Mouse (Mus musculus): ENCODE measurements around the gene Pfkfb2.

Pfkfb2 gene

GRCm38 (mm10) chr1:130729153-130729552 lies at the start of gene Pfkfb2:
Gene Pfkfb2, minus strand, starts transcription at chr1:130729253.
- DNase-seq (ENCODE audit: low spot score in 2 of 2) = no peak

DNA sequence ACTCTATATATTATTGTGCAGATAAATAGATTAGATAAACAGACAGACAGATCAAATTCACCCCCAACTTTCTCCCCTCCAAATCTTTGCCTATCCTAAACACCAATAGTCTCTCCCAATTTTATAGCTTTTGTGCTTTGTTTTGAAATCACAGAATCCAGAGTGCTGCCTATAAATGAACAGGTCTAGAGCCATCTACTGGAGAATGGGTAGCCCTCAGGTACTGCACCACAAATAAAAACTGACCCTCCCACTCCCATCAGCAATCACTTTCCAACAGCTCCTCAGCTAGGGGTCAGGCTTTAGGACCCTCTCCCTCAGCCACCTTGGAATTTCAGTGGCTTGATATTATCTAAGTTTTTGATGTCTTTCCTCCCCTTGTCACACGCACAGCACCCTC lies 47.6 kb upstream of the Pfkfb2 start:
- DNase-seq (ENCODE audit: low spot score in 2 of 2) = no peak

GRCm38 (mm10) chr1:130775691-130776331 lies 46.8 kb upstream of the Pfkfb2 start:
- no peak for DNase-seq (ENCODE audit: low spot score in 2 of 2)

GRCm38 (mm10) chr1:130775234-130775633 lies 46.2 kb upstream of the Pfkfb2 start:
- DNase-seq (ENCODE audit: low spot score in 2 of 2) = no peak

DNA sequence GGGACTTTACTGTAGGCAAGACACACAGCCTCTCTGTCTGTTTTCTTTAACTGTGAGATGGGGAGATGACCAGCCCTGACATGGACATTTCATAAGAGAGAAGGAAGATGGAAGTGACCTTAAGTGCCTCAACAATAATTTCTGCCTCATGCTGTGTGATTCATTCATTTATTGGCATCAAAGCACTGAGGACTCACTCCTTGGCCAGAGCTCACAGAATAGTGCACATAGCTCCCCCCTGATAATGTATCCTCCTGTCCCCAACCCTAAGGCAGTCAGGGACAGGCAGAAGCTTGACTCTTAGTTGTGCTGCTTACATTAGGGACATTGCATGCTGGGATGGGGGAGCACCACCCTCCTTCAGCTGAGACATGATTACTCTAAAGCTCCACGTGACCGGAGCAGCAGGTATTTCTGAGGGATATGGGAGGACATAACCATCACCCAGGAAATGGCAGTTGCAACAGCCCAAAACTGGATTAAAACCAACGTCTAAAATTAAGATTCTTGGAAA lies 42.0 kb upstream of the Pfkfb2 start:
- DNase-seq (ENCODE audit: low spot score in 2 of 2) = no peak

DNA sequence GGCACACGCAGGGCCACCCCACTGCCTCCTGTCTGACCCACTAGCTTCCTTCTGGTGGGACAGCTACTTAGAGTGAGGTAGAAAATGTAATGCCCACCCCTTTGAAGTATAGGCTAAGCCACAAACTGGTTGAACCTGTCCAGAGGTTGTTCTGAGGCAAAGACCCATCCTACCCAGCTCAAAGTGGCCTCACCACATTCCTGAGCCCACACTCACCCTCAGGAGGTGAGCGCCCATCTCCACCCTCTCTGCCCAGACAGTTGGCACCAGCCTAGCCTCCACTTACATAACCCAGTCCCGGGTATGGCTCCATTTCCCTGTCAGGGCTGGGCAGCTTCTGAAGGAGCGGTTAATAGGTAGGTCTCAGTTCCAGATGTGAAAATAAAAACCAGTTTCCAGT lies 41.4 kb upstream of the Pfkfb2 start:
- DNase-seq (ENCODE audit: low spot score in 2 of 2) = no peak

DNA sequence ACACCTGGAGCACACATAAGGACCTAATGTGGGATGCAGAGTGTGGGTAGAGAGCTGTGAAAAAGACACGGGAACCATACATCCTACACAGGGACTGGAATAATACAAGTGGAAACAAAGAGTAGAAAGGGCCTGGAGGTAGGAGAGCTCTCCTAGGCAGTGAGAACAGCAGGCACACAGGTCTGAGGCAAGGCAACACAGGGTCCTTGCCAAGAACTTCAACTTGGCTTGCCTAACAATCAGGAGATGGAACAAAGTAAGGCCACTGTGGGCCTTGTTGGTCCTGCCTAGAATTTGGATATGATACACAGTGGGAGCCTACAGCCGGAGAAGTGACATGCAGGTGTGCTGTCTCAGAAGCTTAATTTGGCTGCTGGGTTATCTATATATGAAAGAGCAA lies 40.9 kb upstream of the Pfkfb2 start:
- DNase-seq (ENCODE audit: low spot score in 2 of 2) = no peak

GRCm38 (mm10) chr1:130767066-130767465 lies 38.0 kb upstream of the Pfkfb2 start:
- DNase-seq (ENCODE audit: low spot score in 2 of 2) = no peak

DNA sequence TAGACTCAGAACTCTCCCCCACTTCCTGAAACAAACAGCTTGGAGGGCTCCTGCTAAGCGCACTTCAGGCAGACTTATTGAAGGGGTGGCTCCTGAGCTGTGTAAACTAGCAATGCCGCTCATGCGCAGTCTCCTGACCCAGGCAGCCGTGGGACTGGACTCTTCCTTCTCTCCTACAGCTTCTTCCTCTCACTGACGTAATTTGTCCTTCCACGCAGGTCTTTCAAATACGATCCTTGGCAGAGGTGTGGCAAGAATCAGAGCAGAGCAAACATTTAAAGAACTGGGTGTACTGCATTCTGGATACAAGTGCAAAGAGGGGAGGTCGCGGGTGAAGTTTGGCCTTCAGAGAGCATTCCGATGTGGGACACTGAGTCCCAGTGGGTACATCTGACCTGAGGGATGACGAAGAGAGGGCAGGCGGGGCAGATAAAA lies 35.0 kb upstream of the Pfkfb2 start:
- DNase-seq (ENCODE audit: low spot score in 2 of 2) = no peak

DNA sequence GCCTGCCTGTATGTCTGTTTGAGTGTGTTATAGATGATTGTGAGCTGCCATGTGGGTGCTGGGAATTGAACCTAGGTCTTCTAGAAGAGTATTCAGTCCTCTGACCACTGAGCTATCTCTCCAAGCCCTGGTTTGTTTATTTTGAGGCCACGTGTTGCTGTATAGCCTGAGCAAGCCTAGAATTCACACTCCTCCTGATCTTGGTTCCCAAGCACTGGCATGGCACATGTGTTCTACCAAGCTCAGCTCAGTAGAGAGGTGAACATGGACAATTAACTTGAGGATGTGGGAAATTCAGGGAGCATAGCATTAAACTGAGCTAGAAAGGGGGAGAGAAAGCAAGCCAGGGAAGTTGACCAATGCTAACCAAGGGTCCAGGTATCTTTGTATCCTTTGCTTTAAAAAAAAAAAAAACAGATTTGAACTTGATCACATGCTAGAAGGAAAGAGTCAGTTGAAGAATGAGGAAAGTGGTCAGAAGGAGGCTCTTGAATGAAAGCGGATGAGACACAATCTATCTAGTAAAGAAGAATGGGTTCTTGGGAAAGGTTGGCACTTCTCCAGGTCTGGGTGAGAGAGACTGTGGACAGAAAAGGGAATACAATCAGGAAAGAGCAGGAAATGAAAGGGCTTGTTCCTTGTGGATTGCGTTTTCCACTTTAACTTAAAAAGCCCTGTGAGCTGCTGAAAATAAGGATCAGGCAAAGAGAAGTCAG lies 33.1 kb upstream of the Pfkfb2 start:
- DNase-seq (ENCODE audit: low spot score in 2 of 2) = no peak

DNA sequence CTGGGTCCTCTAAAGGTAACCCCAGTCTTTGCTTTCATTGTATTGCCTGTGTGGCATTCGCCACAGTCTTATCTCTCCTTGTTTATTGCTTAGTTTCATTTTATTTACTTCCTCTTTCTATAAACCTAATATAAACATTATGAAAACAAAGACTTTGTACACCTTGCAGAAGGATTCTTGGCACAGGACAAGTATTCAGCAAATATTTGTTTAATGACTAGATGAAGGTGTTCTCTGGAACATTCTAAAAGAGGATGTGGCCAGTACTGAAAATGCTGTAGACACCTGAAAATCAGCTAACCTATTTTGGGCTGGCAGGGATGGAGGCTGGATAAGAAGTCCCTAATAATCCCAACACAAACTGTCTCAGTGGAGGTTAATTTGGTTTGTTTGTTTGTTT lies 32.5 kb upstream of the Pfkfb2 start:
- no peak for DNase-seq (ENCODE audit: low spot score in 2 of 2)

GRCm38 (mm10) chr1:130759689-130760088 lies 30.6 kb upstream of the Pfkfb2 start:
- no peak for DNase-seq (ENCODE audit: low spot score in 2 of 2)

- no peak for DNase-seq (ENCODE audit: low spot score in 2 of 2)
Measured at GRCm38 (mm10) chr1:130746819-130747218, 17.8 kb upstream of the Pfkfb2 start.

DNA sequence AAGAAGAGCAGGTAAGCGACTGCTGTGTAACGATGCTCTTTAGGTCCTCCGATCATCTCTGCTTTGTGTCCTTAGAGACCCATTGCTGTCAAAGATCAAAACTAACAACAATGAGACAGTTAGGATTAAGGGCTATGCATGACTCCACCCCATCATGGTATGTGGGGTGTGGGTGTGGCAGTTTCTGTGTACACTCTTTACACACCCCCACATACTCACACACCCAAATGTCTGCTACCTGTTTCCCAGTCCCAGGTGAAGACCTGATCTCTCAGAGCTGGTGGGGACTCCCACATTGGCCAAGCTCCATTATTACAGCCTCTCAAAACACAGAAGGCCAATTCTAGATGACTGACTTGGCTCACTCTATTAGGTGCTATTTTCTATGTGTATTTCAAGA lies 16.5 kb upstream of the Pfkfb2 start:
- DNase-seq (ENCODE audit: low spot score in 2 of 2) = no peak

DNA sequence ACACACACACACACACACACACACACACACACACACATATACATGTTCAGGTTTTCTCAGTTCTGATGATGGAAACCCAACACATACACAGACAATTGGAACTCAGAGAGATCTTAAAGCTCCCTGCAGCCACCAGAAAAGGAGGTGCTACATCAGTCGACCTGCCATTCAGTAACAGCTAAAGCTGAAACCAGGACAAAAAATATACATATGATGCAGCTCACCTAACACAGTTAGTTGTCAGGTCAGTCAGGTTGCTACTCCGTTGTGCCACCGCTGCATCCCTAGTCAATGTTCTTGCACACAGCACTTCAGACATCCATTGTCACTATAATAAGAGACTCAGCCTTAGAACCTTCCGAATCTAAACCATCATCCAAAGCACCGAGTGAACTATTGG lies 15.9 kb upstream of the Pfkfb2 start:
- no peak for DNase-seq (ENCODE audit: low spot score in 2 of 2)

DNA sequence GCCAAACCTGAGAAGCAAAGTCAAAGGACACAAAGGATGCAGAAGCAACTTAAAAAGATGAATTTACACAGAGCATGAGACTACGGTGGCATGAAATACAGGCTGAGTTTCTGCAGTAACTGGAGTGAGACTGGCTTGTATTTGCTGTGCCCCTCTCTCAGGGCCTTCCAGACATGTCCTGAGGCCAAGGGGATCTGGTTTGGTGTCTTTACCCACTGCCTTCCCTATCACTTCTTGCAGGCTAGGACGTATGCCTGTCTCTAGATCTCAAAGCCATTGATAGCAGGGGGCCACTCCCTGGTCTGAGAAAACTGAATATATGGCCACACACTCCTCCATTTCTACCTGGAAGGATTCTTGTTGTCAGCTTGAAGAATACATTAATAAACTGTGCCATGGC lies 15.2 kb upstream of the Pfkfb2 start:
- DNase-seq (ENCODE audit: low spot score in 2 of 2) = no peak

- no peak for DNase-seq (ENCODE audit: low spot score in 2 of 2)
Measured at GRCm38 (mm10) chr1:130743775-130744174, 14.7 kb upstream of the Pfkfb2 start.

DNA sequence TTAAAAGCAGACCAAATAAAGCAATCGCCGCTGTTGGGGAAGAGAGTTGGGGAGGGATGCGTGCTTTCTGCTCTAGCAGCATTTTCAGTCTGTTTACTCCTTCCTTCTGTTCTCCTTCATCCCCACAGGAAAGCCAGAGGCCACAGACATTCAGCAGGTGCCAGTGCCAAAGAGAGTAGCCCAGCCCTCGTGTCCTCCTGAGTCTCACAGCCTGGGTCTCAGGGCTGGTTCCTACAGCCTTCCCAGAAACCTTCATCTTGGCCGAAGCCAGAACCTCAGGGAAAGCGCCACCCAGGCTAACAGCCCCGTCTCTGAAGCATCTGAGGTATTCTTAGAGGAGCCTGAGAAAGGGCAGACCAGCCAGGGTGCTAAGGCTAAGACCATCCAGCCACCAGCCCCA lies 13.1 kb upstream of the Pfkfb2 start:
- DNase-seq (ENCODE audit: low spot score in 2 of 2) = no peak

DNA sequence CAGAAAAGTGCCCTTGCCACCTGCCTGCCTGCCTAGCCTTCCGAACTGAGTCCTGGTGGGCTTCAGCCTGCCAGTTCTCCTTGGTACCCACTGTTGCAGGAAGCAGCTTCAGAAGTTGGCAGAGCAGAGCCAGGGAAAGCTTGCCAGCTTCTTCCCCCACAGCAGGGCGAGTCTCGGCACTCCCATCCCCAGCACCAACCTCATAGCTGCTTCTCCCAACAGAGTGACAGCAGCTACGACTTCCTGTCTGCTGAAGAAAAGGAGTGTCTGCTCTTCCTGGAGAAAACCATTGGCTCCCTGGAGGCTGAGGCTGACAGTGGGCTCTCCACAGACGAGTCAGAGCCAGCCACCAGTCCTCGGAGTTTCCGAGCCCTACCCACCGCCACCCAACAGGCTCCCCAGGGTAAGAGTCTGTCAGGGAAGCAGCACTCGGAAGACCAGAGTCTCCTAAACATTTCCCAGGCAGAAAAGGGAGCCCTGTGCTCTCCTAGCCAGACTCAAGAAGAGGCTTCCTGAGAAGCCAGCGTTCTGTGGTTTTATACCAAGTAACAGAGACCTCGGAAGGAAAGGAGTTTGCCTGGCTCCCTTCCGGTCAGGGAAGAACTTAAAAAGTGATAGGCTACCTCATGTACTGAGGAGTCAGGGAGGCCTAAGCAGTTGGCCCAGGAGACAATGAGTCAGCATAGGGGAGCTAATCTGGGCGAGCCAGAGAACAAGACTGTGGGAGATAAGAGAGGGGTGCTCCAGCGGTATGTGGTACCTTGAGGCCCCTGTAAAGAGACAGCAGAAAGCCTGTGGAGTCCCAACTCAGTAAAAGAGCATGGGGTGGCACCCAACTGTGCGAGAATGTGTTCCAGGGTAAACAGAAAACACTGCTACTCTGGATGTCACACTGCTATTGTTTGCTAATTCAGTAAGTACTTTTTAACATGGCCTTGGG lies 12.0 kb upstream of the Pfkfb2 start:
- no peak for DNase-seq (ENCODE audit: low spot score in 2 of 2)

DNA sequence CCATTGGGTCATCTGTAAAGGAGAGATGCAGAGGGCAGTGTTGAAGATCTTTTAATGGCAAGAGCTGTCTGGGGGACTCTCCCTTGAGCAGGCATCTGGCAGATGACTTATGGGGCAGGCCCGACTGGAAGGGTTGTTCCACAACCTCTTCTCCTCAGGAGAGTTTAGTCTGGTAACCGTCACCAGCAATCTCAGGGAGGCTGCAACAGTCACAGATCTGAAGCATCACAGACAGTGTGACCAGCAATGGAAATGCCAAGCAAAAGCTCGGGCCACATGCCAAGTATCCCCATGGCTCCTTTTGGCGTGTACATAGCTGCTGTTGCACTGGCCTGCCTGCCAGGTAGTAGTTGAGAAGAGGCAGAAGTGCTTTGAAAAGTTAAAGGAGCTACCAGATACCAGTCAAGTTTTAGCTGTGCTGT lies 11.2 kb upstream of the Pfkfb2 start:
- DNase-seq (ENCODE audit: low spot score in 2 of 2) = no peak

DNA sequence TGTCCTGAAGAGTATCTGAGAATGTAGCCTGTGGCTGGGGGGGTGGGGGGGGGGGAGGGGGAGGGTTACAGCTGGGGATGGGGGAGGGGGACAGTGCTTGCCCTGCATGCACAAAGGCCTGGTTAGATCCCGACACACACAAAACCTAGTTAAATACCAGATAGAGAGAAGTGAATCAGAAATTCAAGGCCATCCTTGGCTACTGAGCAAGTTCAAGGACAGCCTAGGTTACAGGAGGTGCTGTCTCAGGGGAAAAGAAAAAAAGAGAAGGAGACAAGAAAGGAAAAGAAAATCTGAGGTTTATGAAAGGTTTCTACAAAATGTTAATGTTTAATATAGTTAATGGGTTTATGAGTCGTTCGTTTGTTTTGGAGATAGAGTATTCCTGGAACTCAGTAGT lies 10.6 kb upstream of the Pfkfb2 start:
- DNase-seq (ENCODE audit: low spot score in 2 of 2) = no peak

GRCm38 (mm10) chr1:130738551-130739106 lies 9.6 kb upstream of the Pfkfb2 start:
- DNase-seq (ENCODE audit: low spot score in 2 of 2) = no peak
